Mouse (Mus musculus): ENCODE data around the gene Optn. TPM values are rescaled to one million over a fixed set of nuclear protein-coding genes. Genes with fewer than 3 reads are reported as not detected.

Optn gene
- polyA plus RNA-seq, 1 experiment from 2014 or later, result 5.3 TPM

DNA sequence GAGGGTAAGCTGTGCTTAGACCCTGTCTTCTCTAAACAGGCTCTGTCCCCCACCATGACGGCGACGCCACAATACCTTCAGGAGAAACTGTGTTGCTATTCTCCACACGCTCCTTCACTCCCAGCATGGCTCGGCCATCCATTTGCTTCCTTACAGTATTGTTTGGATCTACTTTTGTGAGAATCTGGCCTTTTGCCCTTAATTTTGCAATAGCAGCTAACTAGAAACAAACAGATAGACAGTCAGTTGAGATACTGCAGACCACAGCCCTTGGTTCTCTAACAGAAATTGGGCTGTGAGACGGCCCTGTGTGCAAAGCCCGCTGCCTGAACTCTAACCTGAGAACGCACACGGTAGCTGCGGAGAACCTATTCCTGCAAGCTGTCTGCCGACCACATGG is 68.2 kb downstream of the Optn start:
- Histone ChIP-seq H3K36me3 (peaks cover 87% of the 10 kb centered on the region), H3K27ac (no peak overlapping the region), H3K9me3 (no peaks in the 10 kb centered on the region), H3K4me2 (replicated peaks) (no peak overlapping the region), H3K9ac (no peak overlapping the region), H3K4me3 (no peak overlapping the region), H3K4me1 (no peaks in the 10 kb centered on the region), H3K27me3 (no peaks in the 10 kb centered on the region)
- 93% methylated on average over 11 of the region's 11 CpGs for WGBS
- ATAC-seq (ENCODE audit: low FRiP score, low read depth), result no peak

DNA sequence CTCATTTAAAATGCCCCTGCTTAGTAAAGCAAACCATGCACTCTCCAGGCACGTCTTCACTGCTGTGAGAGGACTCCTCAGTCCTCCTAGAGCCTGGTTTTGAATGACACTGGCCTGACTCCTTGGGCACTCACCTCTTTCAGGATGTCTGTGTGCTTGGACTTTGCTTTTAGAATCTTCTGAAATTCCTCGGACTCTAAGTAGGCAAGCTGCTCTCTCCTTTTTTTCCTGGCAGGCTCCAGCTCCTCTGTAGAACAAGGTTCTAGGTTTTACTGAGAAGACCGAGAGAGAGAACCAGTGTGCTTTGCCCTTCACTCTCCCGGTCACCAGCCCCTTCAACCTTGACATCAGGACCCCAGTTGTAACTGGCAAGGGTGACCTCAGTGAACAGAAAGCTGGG is 69.4 kb downstream of the Optn start:
- no peak overlapping the region for H3K4me2 ChIP-seq (replicated peaks)
- 87% methylated on average over 4 of the region's 4 CpGs for WGBS
- H3K4me1 ChIP-seq, result no peaks in the 10 kb centered on the region
- peaks cover 83% of the 10 kb centered on the region for H3K36me3 ChIP-seq
- no peak overlapping the region for H3K9ac ChIP-seq
- H3K27me3 ChIP-seq, result no peaks in the 10 kb centered on the region
- H3K4me3 ChIP-seq, result no peak overlapping the region
- H3K27ac ChIP-seq, result no peak overlapping the region
- no peaks in the 10 kb centered on the region for H3K9me3 ChIP-seq
- ATAC-seq (ENCODE audit: low FRiP score, low read depth), result no peak

DNA sequence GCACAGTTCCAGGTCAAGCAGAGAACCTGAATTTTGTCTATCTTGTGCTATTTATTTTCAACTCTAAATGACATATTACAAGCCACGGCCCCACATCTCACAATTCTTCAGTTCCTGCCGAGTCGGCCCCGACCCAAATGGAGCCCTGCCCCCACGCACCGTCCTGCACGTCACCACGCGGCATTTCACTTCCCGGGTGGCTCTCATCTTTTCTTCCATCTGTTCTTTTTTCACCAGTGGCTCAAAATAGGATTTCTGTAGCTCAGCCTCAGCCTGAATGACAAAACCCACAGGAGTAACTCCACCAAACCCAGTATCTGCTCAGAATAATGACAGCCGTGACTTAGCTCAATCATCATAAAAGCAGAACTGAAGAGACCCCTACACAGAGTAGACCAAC is 70.3 kb downstream of the Optn start:
- ATAC-seq (ENCODE audit: low FRiP score, low read depth), result no peak
- WGBS, result 93% methylated on average over 11 of the region's 11 CpGs
- H3K36me3 ChIP-seq, result peaks cover 77% of the 10 kb centered on the region

DNA sequence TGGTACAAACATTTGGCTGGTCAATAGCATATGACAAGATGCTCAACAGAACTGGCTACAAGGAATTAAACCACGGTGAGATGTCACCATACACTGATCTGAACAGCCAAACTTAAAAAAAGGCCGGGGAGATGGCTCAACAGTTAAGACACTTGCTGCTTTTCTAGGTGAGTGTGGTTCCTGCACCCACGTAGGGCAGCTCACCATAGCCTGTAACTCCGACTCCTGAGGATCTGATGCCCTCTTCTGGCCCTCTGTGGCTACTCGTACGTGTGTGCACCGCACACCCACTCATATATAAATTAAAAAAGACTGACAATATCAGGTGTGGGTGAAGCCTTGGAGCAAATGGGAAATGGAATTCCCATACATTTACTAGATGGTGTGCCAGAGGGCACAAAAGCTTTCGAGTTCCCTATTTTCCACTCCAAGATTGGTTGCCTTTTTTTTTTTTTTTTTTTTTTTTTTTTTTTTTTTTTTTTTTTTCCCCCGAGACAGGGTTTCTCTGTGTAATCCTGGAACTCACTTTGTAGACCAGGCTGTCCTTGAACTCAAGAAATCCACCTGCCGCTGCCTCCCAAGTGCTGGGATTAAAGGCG is 74.9 kb downstream of the Optn start:
- peaks cover 36% of the 10 kb centered on the region for H3K36me3 ChIP-seq
- whole genome bisulfite sequencing, result 76% methylated on average over 11 of the region's 11 CpGs
- no peak for ATAC-seq (ENCODE audit: low FRiP score, low read depth)
- no peak overlapping the region for H3K9ac ChIP-seq
- H3K4me1 ChIP-seq, result peaks cover 13% of the 10 kb centered on the region; the same call in 1 of the 2 replicates
- H3K4me2 ChIP-seq (replicated peaks), result no peak overlapping the region
- H3K27me3 ChIP-seq, result no peaks in the 10 kb centered on the region
- no peak overlapping the region for H3K4me3 ChIP-seq
- H3K9me3 ChIP-seq, result no peaks in the 10 kb centered on the region
- no peak overlapping the region for H3K27ac ChIP-seq

More for the DNA sequence above, 70.3 kb downstream of the Optn start:
- H3K27me3 ChIP-seq, result no peaks in the 10 kb centered on the region
- H3K9ac ChIP-seq, result no peak overlapping the region
- H3K4me3 ChIP-seq, result no peak overlapping the region
- H3K4me2 ChIP-seq (replicated peaks), result no peak overlapping the region
- no peaks in the 10 kb centered on the region for H3K4me1 ChIP-seq
- H3K9me3 ChIP-seq, result no peaks in the 10 kb centered on the region
- H3K27ac ChIP-seq, result no peak overlapping the region

DNA sequence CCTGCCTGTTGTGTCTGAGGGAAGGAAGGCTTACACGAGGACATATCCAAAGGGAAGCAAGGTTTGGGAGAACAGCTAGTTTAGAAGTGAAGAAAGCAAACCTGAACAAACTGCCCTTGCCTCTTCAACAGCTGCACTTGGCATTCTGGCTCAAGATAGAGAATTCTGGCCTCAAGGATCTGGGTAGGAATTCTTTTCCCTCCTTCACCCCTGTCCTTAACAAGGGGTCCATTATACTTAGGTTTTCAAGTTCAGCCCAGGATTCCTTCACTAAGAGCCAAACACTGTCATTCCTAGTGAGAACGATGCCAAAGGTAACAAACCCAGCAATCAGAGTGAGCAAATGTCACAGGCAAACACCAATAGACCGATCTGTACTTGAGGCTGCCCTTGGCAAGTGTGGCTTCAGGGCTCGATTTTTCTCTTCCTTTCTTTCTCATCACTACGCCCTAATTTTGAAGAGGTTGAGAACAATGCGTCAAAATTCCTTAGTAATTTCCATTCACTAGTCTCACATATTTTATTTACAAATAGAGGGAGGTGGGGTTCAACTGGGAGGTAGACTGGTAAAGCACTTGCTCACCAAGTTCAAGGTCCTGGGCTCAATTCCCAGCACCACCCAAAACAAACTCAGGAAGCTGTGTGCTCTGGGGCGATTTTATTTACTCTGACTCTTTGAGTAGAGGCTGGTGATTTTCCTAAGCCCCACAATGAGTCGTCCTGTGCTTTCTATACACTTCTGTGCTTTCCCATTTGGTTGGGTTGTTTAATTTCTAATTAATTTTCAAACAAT is 76.3 kb downstream of the Optn start:
- H3K4me1 ChIP-seq, result peaks cover 16% of the 10 kb centered on the region; the same call in 1 of the 2 replicates
- no peak overlapping the region for H3K4me2 ChIP-seq (replicated peaks)
- no peak overlapping the region for H3K9ac ChIP-seq
- 81% methylated on average over 8 of the region's 8 CpGs for WGBS
- H3K27me3 ChIP-seq, result no peaks in the 10 kb centered on the region
- ATAC-seq (ENCODE audit: low FRiP score, low read depth), result no peak
- no peak overlapping the region for H3K4me3 ChIP-seq
- H3K36me3 ChIP-seq, result peaks cover 25% of the 10 kb centered on the region
- no peaks in the 10 kb centered on the region for H3K9me3 ChIP-seq
- H3K27ac ChIP-seq, result no peak overlapping the region

DNA sequence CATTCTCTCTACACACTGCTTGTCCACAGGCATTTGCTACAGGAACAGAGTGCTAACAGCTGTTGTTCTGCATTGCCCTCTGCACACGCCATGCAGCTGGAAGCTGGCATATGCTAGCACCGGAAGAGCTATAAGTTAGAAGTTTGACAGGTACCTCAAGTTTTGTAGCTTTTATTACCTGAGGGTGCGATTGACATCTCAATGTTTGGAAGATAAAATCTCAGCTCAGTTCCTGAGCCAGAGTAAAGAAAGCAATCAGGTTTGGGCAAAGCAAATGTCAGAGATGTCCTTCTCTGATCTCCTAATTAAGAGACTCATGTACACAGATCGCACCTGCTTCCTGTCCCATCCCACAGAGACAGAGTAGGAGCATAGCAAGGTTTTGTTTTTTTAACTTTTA is 77.1 kb downstream of the Optn start:
- Histone ChIP-seq H3K36me3 (peaks cover 19% of the 10 kb centered on the region), H3K27me3 (no peaks in the 10 kb centered on the region), H3K27ac (no peak overlapping the region), H3K4me1 (peaks cover 16% of the 10 kb centered on the region; the same call in 1 of the 2 replicates), H3K4me2 (replicated peaks) (no peak overlapping the region), H3K4me3 (no peak overlapping the region), H3K9ac (no peak overlapping the region), H3K9me3 (no peaks in the 10 kb centered on the region)
- WGBS, result 66% methylated on average over 4 of the region's 4 CpGs
- ATAC-seq (ENCODE audit: low FRiP score, low read depth), result no peak

DNA sequence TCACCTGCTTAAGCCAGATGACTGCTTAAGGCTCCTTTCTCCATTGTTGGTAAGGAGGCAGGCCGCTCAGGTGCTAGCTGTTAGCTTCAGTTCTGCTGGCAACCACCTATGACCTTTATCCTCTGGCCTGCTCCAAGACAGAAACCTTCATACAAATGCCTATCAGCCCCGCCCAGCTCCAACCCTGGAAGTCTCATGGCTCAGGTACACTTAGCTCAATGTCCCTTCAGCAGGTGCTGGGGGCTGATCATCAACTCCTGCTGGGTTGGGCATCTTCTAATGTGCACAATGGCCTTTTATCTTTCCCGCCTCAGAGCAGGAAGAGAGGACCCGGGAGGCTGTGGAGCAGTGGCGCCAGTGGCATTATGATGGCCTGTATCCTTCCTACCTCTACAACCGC is 78.9 kb downstream of the Optn start:
- Histone ChIP-seq H3K27ac (no peak overlapping the region), H3K4me2 (replicated peaks) (no peak overlapping the region), H3K9me3 (no peaks in the 10 kb centered on the region), H3K27me3 (no peaks in the 10 kb centered on the region), H3K4me3 (no peak overlapping the region), H3K4me1 (peaks cover 16% of the 10 kb centered on the region; the same call in 1 of the 2 replicates), H3K9ac (no peak overlapping the region), H3K36me3 (peaks cover 3% of the 10 kb centered on the region; the same call in 1 of the 2 replicates)
- ATAC-seq (ENCODE audit: low FRiP score, low read depth), result no peak
- 72% methylated on average over 6 of the region's 6 CpGs for WGBS

DNA sequence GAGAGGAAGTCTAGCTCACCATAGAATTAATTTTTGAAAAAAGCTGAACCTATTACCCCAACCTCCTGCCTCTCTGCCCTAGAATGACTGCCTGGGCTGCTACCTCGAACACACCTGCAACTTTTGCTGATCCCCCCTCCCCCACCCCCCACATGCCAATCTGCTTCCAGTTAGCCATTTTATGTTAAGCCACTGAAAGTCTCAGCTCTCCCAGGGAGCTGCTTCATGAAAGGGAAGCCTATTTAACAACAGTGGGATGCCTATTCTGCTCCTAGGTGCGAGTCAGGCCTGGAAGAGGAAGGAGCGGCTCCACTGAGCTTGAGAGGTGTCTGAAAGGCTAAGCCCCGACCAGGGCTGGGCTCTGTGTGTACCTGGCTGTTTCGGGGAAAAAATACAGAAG is 79.9 kb downstream of the Optn start:
- ATAC-seq (ENCODE audit: low FRiP score, low read depth), result peak; percentile 44; the same call in 1 of the 2 replicates
- WGBS, result 12% methylated on average over 5 of the region's 5 CpGs
- H3K4me3 ChIP-seq, result no peak overlapping the region
- peaks cover 16% of the 10 kb centered on the region; the same call in 1 of the 2 replicates for H3K4me1 ChIP-seq
- no peaks in the 10 kb centered on the region for H3K27me3 ChIP-seq
- no peaks in the 10 kb centered on the region for H3K9me3 ChIP-seq
- H3K27ac ChIP-seq, result peak overlapping the region; percentile 44; the same call in 1 of the 2 replicates
- H3K4me2 ChIP-seq (replicated peaks), result no peak overlapping the region
- no peaks in the 10 kb centered on the region for H3K36me3 ChIP-seq
- no peak overlapping the region for H3K9ac ChIP-seq

DNA sequence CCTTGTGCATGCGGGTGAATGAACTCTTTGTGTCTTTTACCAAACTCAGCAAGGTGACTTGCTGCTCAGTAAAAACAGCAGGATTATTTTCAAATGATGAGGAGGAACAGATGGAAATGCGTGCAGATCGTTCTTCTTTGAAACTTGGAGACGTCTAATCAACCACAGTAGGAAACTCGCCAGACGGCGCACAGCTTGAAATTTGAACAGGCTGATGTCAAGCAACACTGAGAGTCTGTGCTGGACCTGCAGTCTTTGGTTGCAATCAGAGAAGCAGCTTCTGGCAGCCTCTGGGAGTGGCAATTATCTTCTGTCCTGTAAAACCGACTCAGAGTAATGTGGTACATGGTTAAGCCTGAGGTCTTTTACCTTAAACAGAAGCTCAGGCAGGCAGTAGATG is 85.8 kb downstream of the Optn start:
- ATAC-seq (ENCODE audit: low FRiP score, low read depth), result no peak
- no peak overlapping the region for H3K4me2 ChIP-seq (replicated peaks)
- no peaks in the 10 kb centered on the region for H3K27me3 ChIP-seq
- H3K9ac ChIP-seq, result no peak overlapping the region
- no peaks in the 10 kb centered on the region for H3K36me3 ChIP-seq
- 11% methylated on average over 8 of the region's 8 CpGs for WGBS
- H3K27ac ChIP-seq, result no peak overlapping the region
- no peak overlapping the region for H3K4me3 ChIP-seq
- H3K4me1 ChIP-seq, result peaks cover 13% of the 10 kb centered on the region
- H3K9me3 ChIP-seq, result no peaks in the 10 kb centered on the region

DNA sequence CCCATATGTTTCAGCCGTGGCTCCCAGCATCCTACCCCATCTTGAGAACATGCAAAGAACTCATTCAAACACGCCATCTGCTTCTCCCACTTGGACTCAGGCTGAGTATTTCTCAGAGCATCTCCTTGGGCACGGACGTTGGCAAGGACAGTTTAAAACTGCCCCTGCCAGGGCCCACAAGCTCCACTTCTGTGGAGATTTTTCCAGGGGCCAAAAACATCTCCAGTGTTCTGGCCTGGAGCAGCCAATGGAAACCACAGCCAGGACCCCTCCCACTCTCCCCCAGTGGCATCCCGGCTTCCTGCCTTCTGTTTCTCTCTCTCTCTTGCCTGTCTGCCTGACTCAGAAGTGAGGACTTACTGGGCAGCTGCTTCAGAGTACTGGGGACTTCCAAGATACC is 88.0 kb downstream of the Optn start, which contains the start of gene Ucma:
Ucma (plus strand) TSS at position 316 of the 400 bp plus-strand sequence.
- no peak for ATAC-seq (ENCODE audit: low FRiP score, low read depth)
- WGBS, result 76% methylated on average over 5 of the region's 5 CpGs
- Histone ChIP-seq H3K9ac (no peak within 1 kb of the TSS), H3K9me3 (no peaks in the 10 kb centered on the region), H3K4me1 (peaks cover 13% of the 10 kb centered on the region), H3K36me3 (no peaks in the 10 kb centered on the region), H3K27me3 (no peaks in the 10 kb centered on the region), H3K4me2 (replicated peaks) (no peak within 1 kb of the TSS), H3K27ac (no peak within 1 kb of the TSS), H3K4me3 (no peak within 1 kb of the TSS)

Data from limb, embryonic 13.5 days (tissue).